Mouse (Mus musculus): ENCODE results near the gene Steap1. TPM values are rescaled to one million over a fixed set of nuclear protein-coding genes. Genes with fewer than 3 reads are reported as not detected.

Steap1 gene
- not detected for total RNA-seq (2023)

GRCm38 (mm10) chr5:5748866-5749682 lies at the start of gene Steap1:
Gene Steap1 (minus strand): TSS chr5:5749326.

GRCm38 (mm10) chr5:5693956-5694653 lies 55.0 kb downstream of the Steap1 start, which contains the start of gene Steap2:
Gene Steap2 (minus strand): TSS chr5:5694578.

Other genes starting within 250 kb of the Steap1 start
- 1.0 TPM for gene Cldn12, start 234.4 kb downstream of the Steap1 start, total RNA-seq (2023)
- gene Gtpbp10, start 189.8 kb downstream of the Steap1 start, total RNA-seq (2023), result 14.2 TPM
- gene Gm8773, start 175.5 kb downstream of the Steap1 start, total RNA-seq (2023), result not detected
- gene Cfap69, start 85.1 kb downstream of the Steap1 start, total RNA-seq (2023), result not detected
- gene Steap2, start 54.7 kb downstream of the Steap1 start, total RNA-seq (2023), result not detected

All from CD4-positive naive resting alpha-beta T cell, adult 57 days (primary cell).